Mouse (Mus musculus) CH12.LX (cell line): ENCODE data around the gene Mcam. TPM values are rescaled to one million over a fixed set of nuclear protein-coding genes. Genes with fewer than 3 reads are reported as not detected.

ENCODE experiments used
- DNase-seq: peaks from one replicate; pipeline ENCODE4 v3.0.0-alpha.2; 2013; ENCODE audit errors: extremely low read depth
- H3K27ac ChIP-seq: 2 replicates; pipeline ENCODE4 v1.5.1; 2012; ENCODE audit warnings: low read depth, mild to moderate bottlenecking, control low read depth, moderate library complexity; ENCODE audit not compliant: insufficient read depth
- H3K27me3 ChIP-seq: replicated peaks from 2 replicates; pipeline ENCODE3; 2012; ENCODE audit warnings: inconsistent platforms
- H3K36me3 ChIP-seq, 2 experiments: replicated peaks in 1 of 2; 2 replicates each; pipeline versions ENCODE3 to v1.6.1; 2012; ENCODE audit warnings: inconsistent platforms in 1 of 2, low read length in 1 of 2, mild to moderate bottlenecking in 1 of 2, mixed read lengths in 1 of 2, moderate library complexity in 1 of 2; ENCODE audit not compliant: control insufficient read depth in 1 of 2, insufficient read depth in 1 of 2
- H3K4me1 ChIP-seq, 2 experiments: 2 replicates each; pipeline ENCODE4 v1.6.1; 2012; ENCODE audit warnings: inconsistent platforms in 1 of 2, moderate library complexity in 1 of 2; ENCODE audit not compliant: insufficient read depth in 2 of 2, control insufficient read depth in 1 of 2
- H3K4me2 ChIP-seq: 2 replicates; pipeline ENCODE4 v1.6.1; 2012; ENCODE audit warnings: low read depth, mild to moderate bottlenecking, control low read depth; ENCODE audit not compliant: poor library complexity, insufficient read depth, severe bottlenecking
- H3K4me3 ChIP-seq, 3 experiments: fragments of 150-350 bp in 1 of 3; sonication (generic) in 1 of 3; replicated peaks in 1 of 3; 2 replicates each; pipeline versions ENCODE3 to v1.5.1; 2011 to 2012; ENCODE audit warnings: low read depth in 2 of 3, low read length in 2 of 3, mild to moderate bottlenecking in 2 of 3, moderate library complexity in 2 of 3, control low read depth in 1 of 3, improper control_type of control experiment in 1 of 3, inconsistent platforms in 1 of 3, mixed read lengths in 1 of 3; ENCODE audit not compliant: poor library complexity in 1 of 3
- H3K79me2 ChIP-seq: replicated peaks from 2 replicates; pipeline ENCODE4 v1.6.1; 2012; ENCODE audit warnings: mild to moderate bottlenecking, moderate library complexity; ENCODE audit not compliant: control insufficient read depth, poor library complexity, insufficient read depth, severe bottlenecking; ENCODE audit errors: extremely low read depth
- H3K9ac ChIP-seq: 2 replicates; pipeline ENCODE4 v1.6.1; 2012; ENCODE audit warnings: low read depth, mild to moderate bottlenecking, control low read depth, moderate library complexity; ENCODE audit not compliant: insufficient read depth
- H3K9me3 ChIP-seq: replicated peaks from 2 replicates; pipeline ENCODE3; 2012; ENCODE audit warnings: low read length, inconsistent platforms, mixed read lengths
- BHLHE40 ChIP-seq: IDR thresholded peaks from 2 replicates; pipeline ENCODE4 v1.6.1; 2011; ENCODE audit warnings: mild to moderate bottlenecking, low read depth, low read length, improper control_type of control experiment
- CHD1 ChIP-seq: IDR thresholded peaks from 2 replicates; pipeline ENCODE4 v1.6.1; 2012; ENCODE audit warnings: low read depth, low read length, improper control_type of control experiment, inconsistent platforms
- CTCF ChIP-seq, 2 experiments: IDR thresholded peaks in 1 of 2; conservative IDR thresholded peaks in 1 of 2; 2 replicates each; pipeline ENCODE4 v1.5.1; 2011 to 2012; ENCODE audit warnings: low read depth in 2 of 2, low read length in 2 of 2, improper control_type of control experiment in 1 of 2, inconsistent platforms in 1 of 2, mild to moderate bottlenecking in 1 of 2, moderate library complexity in 1 of 2
- ELF1 ChIP-seq: IDR thresholded peaks from 2 replicates; pipeline ENCODE4 v1.6.1; 2014; ENCODE audit warnings: low read depth, mild to moderate bottlenecking, inconsistent platforms, low read length, improper control_type of control experiment
- GABPA ChIP-seq: IDR thresholded peaks from 2 replicates; pipeline ENCODE4 v1.6.1; 2012; ENCODE audit warnings: low read depth, low read length, improper control_type of control experiment, inconsistent platforms; ENCODE audit not compliant: insufficient replicate concordance
- HCFC1 ChIP-seq: IDR thresholded peaks from 2 replicates; pipeline ENCODE4 v1.6.1; 2012; ENCODE audit warnings: low read depth, mild to moderate bottlenecking, inconsistent platforms, low read length, improper control_type of control experiment
- IRF4 ChIP-seq: IDR thresholded peaks from 2 replicates; pipeline ENCODE4 v1.6.1; 2014; ENCODE audit warnings: low read depth, mild to moderate bottlenecking, inconsistent platforms, low read length, improper control_type of control experiment
- MAFK ChIP-seq: IDR thresholded peaks from 2 replicates; pipeline ENCODE4 v1.6.1; 2011; ENCODE audit warnings: low read length, improper control_type of control experiment; ENCODE audit not compliant: insufficient replicate concordance
- MAX ChIP-seq: IDR thresholded peaks from 2 replicates; pipeline ENCODE4 v1.6.1; 2011; ENCODE audit warnings: low read length, improper control_type of control experiment
- MAZ ChIP-seq: IDR thresholded peaks from 2 replicates; pipeline ENCODE4 v1.6.1; 2012; ENCODE audit warnings: low read depth, mild to moderate bottlenecking, inconsistent platforms, low read length, improper control_type of control experiment, moderate library complexity
- MEF2A ChIP-seq: IDR thresholded peaks from 2 replicates; pipeline ENCODE4 v1.6.1; 2014; ENCODE audit warnings: low read depth, mild to moderate bottlenecking, inconsistent platforms, low read length, improper control_type of control experiment, borderline replicate concordance
- MXI1 ChIP-seq: IDR thresholded peaks from 2 replicates; pipeline ENCODE4 v1.6.1; 2011; ENCODE audit warnings: mild to moderate bottlenecking, low read depth, low read length, improper control_type of control experiment
- NELFE ChIP-seq: IDR thresholded peaks from 2 replicates; pipeline ENCODE4 v1.6.1; 2011; ENCODE audit warnings: low read depth, low read length, improper control_type of control experiment
- NRF1 ChIP-seq: IDR thresholded peaks from 2 replicates; pipeline ENCODE4 v1.6.1; 2014; ENCODE audit warnings: low read depth, mild to moderate bottlenecking, inconsistent platforms, low read length, improper control_type of control experiment, moderate library complexity
- PAX5 ChIP-seq: IDR thresholded peaks from 2 replicates; pipeline ENCODE4 v1.6.1; 2012; ENCODE audit warnings: low read length, inconsistent platforms, mixed read lengths
- POLR2A ChIP-seq: IDR thresholded peaks from 2 replicates; pipeline ENCODE4 v1.6.1; 2011; ENCODE audit warnings: low read depth, mild to moderate bottlenecking, improper control_type of control experiment, low read length
- POLR2AphosphoS2 ChIP-seq: IDR thresholded peaks from 2 replicates; pipeline ENCODE4 v1.6.1; 2011; ENCODE audit warnings: low read depth, low read length, improper control_type of control experiment
- RAD21 ChIP-seq: IDR thresholded peaks from 2 replicates; pipeline ENCODE4 v1.6.1; 2011; ENCODE audit warnings: low read depth, mild to moderate bottlenecking, low read length, improper control_type of control experiment, moderate library complexity
- RCOR1 ChIP-seq: conservative IDR thresholded peaks from 2 replicates; pipeline ENCODE4 v1.6.1; 2012; ENCODE audit warnings: low read depth, mild to moderate bottlenecking, inconsistent platforms, low read length, improper control_type of control experiment
- SIN3A ChIP-seq: IDR thresholded peaks from 2 replicates; pipeline ENCODE4 v1.6.1; 2012; ENCODE audit warnings: low read length, improper control_type of control experiment, inconsistent platforms
- SMC3 ChIP-seq: IDR thresholded peaks from 2 replicates; pipeline ENCODE4 v1.6.1; 2011; ENCODE audit warnings: low read depth, low read length, improper control_type of control experiment
- TBP ChIP-seq: conservative IDR thresholded peaks from 2 replicates; pipeline ENCODE4 v1.6.1; 2011; ENCODE audit warnings: low read depth, low read length, improper control_type of control experiment
- TCF12 ChIP-seq: IDR thresholded peaks from 2 replicates; pipeline ENCODE4 v1.6.1; 2014; ENCODE audit warnings: low read depth, mild to moderate bottlenecking, inconsistent platforms, low read length, improper control_type of control experiment
- ZC3H11A ChIP-seq: IDR thresholded peaks from 2 replicates; pipeline ENCODE4 v1.6.1; 2012; ENCODE audit warnings: low read depth, mild to moderate bottlenecking, inconsistent platforms, low read length, improper control_type of control experiment
- ZMIZ1 ChIP-seq: IDR thresholded peaks from 2 replicates; pipeline ENCODE4 v1.6.1; 2012; ENCODE audit warnings: low read depth, mild to moderate bottlenecking, inconsistent platforms, low read length, improper control_type of control experiment
- dilution Hi-C: fragments of 300-500 bp; cut with MboI; formaldehyde crosslinking; loops from 2 replicates; pipeline ENCODE4 v1.14.3; 2020; ENCODE audit warnings: low sequenced_read_pairs; ENCODE audit not compliant: extremely low pct_unique_long_range_greater_than_20kb, extremely low pct_ligation_motif_present
- in situ Hi-C: fragments of 300-500 bp; cut with MboI; formaldehyde crosslinking; loops from 3 replicates; pipeline ENCODE4 v1.14.3; 2019; ENCODE audit warnings: low sequenced_read_pairs, low pct_ligation_motif_present, low pct_unique_long_range_greater_than_20kb, mixed read lengths
- polyA plus RNA-seq: library from polyadenylated mRNA; unstranded; fragments of >175 nt; gene quantifications from 2 replicates; pipeline ENCODE4 v1.2.1, GENCODE M21; 2012; ENCODE audit warnings: low read depth; ENCODE audit not compliant: insufficient read length
- total RNA-seq, 2 experiments: library from RNA; depleted of rRNA; stranded (reverse); fragments of 300-350 nt in 1 of 2; fragments of >200 nt in 1 of 2; gene quantifications; 2 replicates each; pipeline ENCODE4 v1.2.3; 2012 to 2014

Gene Mcam
- total and polyA plus RNA-seq, 3 experiments: 0.40 to 0.98 (median 0.56) TPM

- Histone ChIP-seq H3K4me2 (no peak overlapping the region), H3K36me3 (no peaks in the 10 kb centered on the region), H3K27ac (no peak overlapping the region), H3K79me2 (no peaks in the 10 kb centered on the region), H3K9me3 (no peaks in the 10 kb centered on the region), H3K9ac (no peak overlapping the region), H3K4me3 (no peak overlapping the region), H3K4me1 (peaks cover 3 to 32% of the 10 kb centered on the region in 2 experiments; a peak in 3 of 4 replicates), H3K27me3 (peaks cover 14% of the 10 kb centered on the region)
- in situ Hi-C loops (loop anchor here (10.0 kb wide), 1 partner anchor 140 kb away; the partner anchor contains the start of gene Nlrx1), dilution Hi-C loops (no loop called here)
- no peak for DNase-seq
- no peak for TF ChIP-seq RAD21
- no peak for TF ChIP-seq MAZ
- TF ChIP-seq ZMIZ1: no peak
- no peak for TF ChIP-seq SMC3
- TF ChIP-seq MEF2A: no peak
- TF ChIP-seq CHD1: no peak
- no peak for TF ChIP-seq POLR2AphosphoS2
- no peak for TF ChIP-seq TCF12
- no peak for TF ChIP-seq BHLHE40
Observed at GRCm38 (mm10) chr9:44125026-44125425, 9.2 kb upstream of the Mcam start.

GRCm38 (mm10) chr9:44125546-44126428 lies 8.5 kb upstream of the Mcam start:
- peak; percentile 90 for DNase-seq
- peak overlapping the region; percentile 2; the same call in 1 of the 2 replicates for H3K9ac ChIP-seq
- no peaks in the 10 kb centered on the region for H3K9me3 ChIP-seq
- no peak overlapping the region for H3K27ac ChIP-seq
- peak overlapping the region in 2 of 3 experiments; percentile 21 to 25 for H3K4me3 ChIP-seq
- H3K4me2 ChIP-seq: peak overlapping the region; percentile 52
- in situ Hi-C loops: loop anchor here (10.0 kb wide), 1 partner anchor 139 kb away; the partner anchor contains the start of gene Nlrx1
- dilution Hi-C loops: no loop called here
- TF ChIP-seq ELF1: no peak; the same call in 1 of the 2 replicates
- TF ChIP-seq POLR2A: no peak
- TF ChIP-seq MEF2A: no peak
- peak; percentile 33 for TF ChIP-seq ZC3H11A
- TF ChIP-seq NRF1: no peak
- no peak for TF ChIP-seq MAFK
- TF ChIP-seq MXI1: no peak
- TF ChIP-seq TCF12: no peak
- peak; percentile 67 for TF ChIP-seq SMC3
- TF ChIP-seq MAZ: 0 out of 2 replicates have a peak, but pooled peaks have one; percentile 27
- TF ChIP-seq IRF4: peak; percentile 41
- no peak for TF ChIP-seq ZMIZ1
- peak; percentile 87 to 95 for TF ChIP-seq CTCF (conservative IDR thresholded peaks at IDR 0.05 in 1 of 2, IDR thresholded peaks at IDR 0.05 in 1 of 2; ENCODE audit: low read depth in 2 of 2, low read length in 2 of 2)
- no peak for TF ChIP-seq PAX5
- peak; percentile 35; the same call in 1 of the 2 replicates for TF ChIP-seq SIN3A
- no peak for TF ChIP-seq TBP
- no peak for TF ChIP-seq NELFE
- no peak for TF ChIP-seq POLR2AphosphoS2
- no peak for TF ChIP-seq GABPA
- peak; percentile 90 for TF ChIP-seq RAD21
- TF ChIP-seq MAX: no peak
- TF ChIP-seq RCOR1: no peak
- TF ChIP-seq HCFC1: no peak
- H3K27me3 ChIP-seq: peaks cover 20% of the 10 kb centered on the region
- no peaks in the 10 kb centered on the region for H3K79me2 ChIP-seq
- no peaks in the 10 kb centered on the region for H3K36me3 ChIP-seq
- peaks cover 0 to 31% of the 10 kb centered on the region in 2 experiments; a peak in 3 of 4 replicates for H3K4me1 ChIP-seq
